Mouse (Mus musculus) forebrain, embryonic 12.5 days (tissue): Measurements from ENCODE around the gene Tepp. TPM values are rescaled to one million over a fixed set of nuclear protein-coding genes. Genes with fewer than 3 reads are reported as not detected.

Source experiments
- ATAC-seq: fragments of 200-750 bp; cut with Nextera tagmentation; 2 replicates; pipeline ENCODE4 v1.8.0; 2017; ENCODE audit warnings: moderate TSS enrichment; ENCODE audit not compliant: low FRiP score
- H3K27ac ChIP-seq: fragments of 300-500 bp; sonication (generic); 2 replicates; pipeline ENCODE4 v1.5.1; 2016; ENCODE audit warnings: mild to moderate bottlenecking
- H3K27me3 ChIP-seq: fragments of 300-500 bp; sonication (generic); 2 replicates; pipeline ENCODE4 v1.6.1; 2016; ENCODE audit warnings: mild to moderate bottlenecking
- H3K36me3 ChIP-seq: fragments of 300-500 bp; sonication (generic); replicated peaks from 2 replicates; pipeline ENCODE4 v1.6.1; 2016; ENCODE audit warnings: mild to moderate bottlenecking
- H3K4me1 ChIP-seq: fragments of 300-500 bp; sonication (generic); 2 replicates; pipeline ENCODE4 v1.6.1; 2016
- H3K4me2 ChIP-seq: fragments of 300-500 bp; sonication (generic); 2 replicates; pipeline ENCODE4 v1.6.1; 2016; ENCODE audit warnings: mild to moderate bottlenecking, moderate library complexity
- H3K4me3 ChIP-seq: fragments of 300-500 bp; sonication (generic); replicated peaks from 2 replicates; pipeline ENCODE4 v1.5.1; 2016; ENCODE audit warnings: mild to moderate bottlenecking
- H3K9ac ChIP-seq: fragments of 300-500 bp; sonication (generic); 2 replicates; pipeline ENCODE4 v1.6.1; 2016; ENCODE audit warnings: mild to moderate bottlenecking
- H3K9me3 ChIP-seq: fragments of 300-500 bp; sonication (generic); 2 replicates; pipeline ENCODE4 v1.6.1; 2016
- WGBS: fragments of 180-500 bp; shearing (Covaris S2); methylation state at CpG from one replicate; pipeline ENCODE4 v1.1.7; 2016; 5-methylcytosine and 5-hydroxymethylcytosine counted together
- polyA plus RNA-seq: library from polyadenylated mRNA; unstranded; fragments of >200 nt; fragmentation: Nextera tagmentation; extraction: Ambion mirVana; gene quantifications from 2 replicates; pipeline ENCODE4 v1.2.1, GENCODE M21; 2016

The Tepp gene
- polyA plus RNA-seq, 1 experiment from 2014 or later: not detected

DNA sequence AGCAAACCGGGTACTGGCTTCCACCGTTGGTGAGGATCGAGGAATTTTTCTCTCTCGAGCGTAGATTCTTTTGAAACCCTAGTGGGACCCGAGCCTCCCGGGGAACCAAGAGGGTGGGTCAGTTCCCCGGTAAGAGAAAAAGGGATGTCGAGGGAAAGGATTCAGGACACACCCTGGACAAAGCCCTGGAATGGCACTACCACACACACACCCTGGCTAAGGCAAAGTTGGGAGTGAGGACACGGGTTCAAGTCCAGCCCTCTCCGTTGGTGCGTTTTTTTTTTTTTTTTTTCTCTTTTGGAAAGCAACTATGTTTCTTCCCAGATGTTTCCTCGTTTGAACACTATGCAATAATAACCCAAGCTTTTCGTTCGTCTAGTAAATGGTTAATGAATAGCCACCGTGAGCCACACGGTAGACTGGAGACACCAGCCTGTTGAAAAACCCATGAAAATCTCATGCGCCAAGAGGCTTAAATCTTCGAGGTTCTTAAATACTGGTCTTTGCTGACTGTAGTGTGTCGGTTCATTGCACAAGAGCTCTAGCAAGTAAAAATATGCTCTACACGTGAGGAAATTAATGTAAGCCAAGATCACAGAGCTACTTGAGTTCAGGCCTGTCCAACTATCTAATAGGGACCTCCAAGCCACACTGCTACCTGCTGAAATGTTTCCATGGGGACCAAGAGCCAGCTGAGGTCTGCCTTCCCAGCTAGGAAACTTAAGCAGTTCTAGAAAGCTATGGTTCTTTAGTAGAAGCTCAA lies 22.3 kb downstream of the Tepp start:
- ATAC-seq: no peak; the same call in 1 of the 2 replicates
- peak overlapping the region; percentile 97 for H3K27ac ChIP-seq
- H3K4me3 ChIP-seq: peak overlapping the region; percentile 81
- H3K9me3 ChIP-seq: no peaks in the 10 kb centered on the region
- no peaks in the 10 kb centered on the region for H3K27me3 ChIP-seq
- H3K36me3 ChIP-seq: peaks cover 36% of the 10 kb centered on the region
- peaks cover 20% of the 10 kb centered on the region for H3K4me1 ChIP-seq
- WGBS: 30% methylated on average over 21 of the region's 21 CpGs
- H3K9ac ChIP-seq: peak overlapping the region; percentile 95
- H3K4me2 ChIP-seq: peak overlapping the region; percentile 87

DNA sequence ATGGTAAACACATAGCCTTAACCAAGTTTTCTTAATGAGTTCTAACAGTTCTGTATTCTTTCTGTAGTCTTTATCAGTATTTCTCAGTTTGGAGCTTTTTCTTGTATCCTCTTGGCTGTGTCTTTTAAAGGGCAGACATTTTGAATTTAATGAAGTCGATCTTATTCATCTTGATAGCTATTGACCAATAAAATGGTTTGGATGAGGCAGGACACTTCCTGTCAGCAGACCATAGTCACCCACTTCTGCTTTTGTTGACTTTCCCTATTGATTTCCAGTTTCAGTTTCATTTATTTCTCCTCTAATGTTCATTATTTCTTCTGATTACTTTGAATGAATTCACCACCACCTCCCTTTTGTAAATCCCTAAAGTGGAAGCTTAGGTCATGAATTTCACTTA lies 25.3 kb downstream of the Tepp start:
- H3K4me1 ChIP-seq: peaks cover 9% of the 10 kb centered on the region
- no peaks in the 10 kb centered on the region for H3K9me3 ChIP-seq
- H3K27me3 ChIP-seq: no peaks in the 10 kb centered on the region
- peaks cover 26% of the 10 kb centered on the region for H3K36me3 ChIP-seq
- no peak overlapping the region for H3K4me3 ChIP-seq
- no peak overlapping the region for H3K9ac ChIP-seq
- WGBS: 88% methylated on average over 1 of the region's 1 CpGs
- H3K27ac ChIP-seq: no peak overlapping the region
- H3K4me2 ChIP-seq: no peak overlapping the region
- no peak for ATAC-seq

DNA sequence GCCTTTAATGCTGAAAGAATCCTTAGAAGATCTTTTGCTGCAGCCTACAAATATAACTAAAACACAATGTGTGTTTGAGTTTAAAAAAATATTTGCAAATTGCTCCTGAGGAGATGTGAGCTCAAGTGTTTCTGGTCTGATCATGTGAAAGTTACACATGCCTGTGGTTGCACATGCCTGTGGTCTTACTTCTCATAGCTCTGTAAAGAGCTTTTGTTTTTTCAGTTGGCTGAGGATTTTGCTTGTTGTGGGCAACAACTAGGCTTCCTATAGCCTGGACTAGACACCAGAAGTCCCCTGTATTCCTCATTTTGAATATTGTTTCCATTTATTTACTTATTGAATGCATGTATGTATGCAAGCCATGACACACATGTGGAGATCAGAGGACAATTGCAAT lies 26.0 kb downstream of the Tepp start:
- no peak overlapping the region for H3K4me3 ChIP-seq
- no peaks in the 10 kb centered on the region for H3K9me3 ChIP-seq
- no peak overlapping the region for H3K9ac ChIP-seq
- no peak overlapping the region for H3K4me2 ChIP-seq
- H3K27me3 ChIP-seq: no peaks in the 10 kb centered on the region
- H3K27ac ChIP-seq: no peak overlapping the region
- H3K36me3 ChIP-seq: peaks cover 26% of the 10 kb centered on the region
- no peak for ATAC-seq
- peaks cover 7% of the 10 kb centered on the region; the same call in 1 of the 2 replicates for H3K4me1 ChIP-seq

DNA sequence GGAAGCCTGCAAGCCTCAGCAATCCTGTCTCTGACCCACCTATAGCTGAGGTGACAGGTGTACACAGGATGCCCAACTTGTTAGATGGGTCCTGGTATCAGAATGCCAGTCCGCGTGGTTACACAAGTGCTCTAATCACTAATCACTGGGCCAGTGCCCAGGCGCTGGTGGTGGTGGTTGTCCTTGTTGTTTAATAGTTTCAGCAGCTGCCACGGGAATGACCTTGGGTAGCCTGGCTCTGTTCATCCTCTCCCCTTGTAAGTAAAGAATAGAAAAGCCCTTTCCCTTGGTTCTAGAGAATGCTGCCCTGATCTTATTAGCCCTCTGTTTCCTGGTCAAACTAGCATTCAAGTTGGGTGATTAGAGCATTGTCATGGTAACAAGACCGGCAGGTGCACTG lies 31.4 kb downstream of the Tepp start:
- Histone ChIP-seq H3K4me3 (no peak overlapping the region), H3K27me3 (no peaks in the 10 kb centered on the region), H3K27ac (no peak overlapping the region), H3K4me1 (no peaks in the 10 kb centered on the region), H3K4me2 (no peak overlapping the region), H3K36me3 (peaks cover 30% of the 10 kb centered on the region), H3K9ac (no peak overlapping the region), H3K9me3 (no peaks in the 10 kb centered on the region)
- no peak for ATAC-seq
- 60% methylated on average over 5 of the region's 5 CpGs for WGBS

DNA sequence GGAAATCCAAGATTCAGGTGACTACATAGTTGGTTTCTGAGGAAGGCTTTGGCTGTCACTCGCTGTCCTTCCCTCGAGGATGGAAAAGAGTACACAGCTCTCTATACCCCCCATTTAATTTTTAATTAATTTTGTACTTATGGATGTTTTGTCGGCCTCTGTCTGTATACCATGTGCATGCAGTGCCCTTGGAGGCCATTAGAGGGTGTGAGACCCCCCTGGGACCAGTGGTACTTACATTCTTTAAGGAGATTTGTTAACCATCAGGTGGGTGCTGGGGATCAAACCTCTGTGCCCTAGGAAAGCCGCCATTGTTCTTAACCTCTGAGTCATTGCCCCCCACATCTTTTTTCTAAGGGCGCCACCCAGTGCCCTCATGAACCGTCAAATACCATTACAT lies 34.3 kb downstream of the Tepp start:
- Histone ChIP-seq H3K9ac (no peak overlapping the region), H3K9me3 (no peaks in the 10 kb centered on the region), H3K27me3 (no peaks in the 10 kb centered on the region), H3K4me1 (peaks cover 5% of the 10 kb centered on the region; the same call in 1 of the 2 replicates), H3K4me3 (no peak overlapping the region), H3K27ac (no peak overlapping the region), H3K4me2 (no peak overlapping the region), H3K36me3 (peaks cover 21% of the 10 kb centered on the region)
- no peak for ATAC-seq
- 73% methylated on average over 6 of the region's 6 CpGs for WGBS

DNA sequence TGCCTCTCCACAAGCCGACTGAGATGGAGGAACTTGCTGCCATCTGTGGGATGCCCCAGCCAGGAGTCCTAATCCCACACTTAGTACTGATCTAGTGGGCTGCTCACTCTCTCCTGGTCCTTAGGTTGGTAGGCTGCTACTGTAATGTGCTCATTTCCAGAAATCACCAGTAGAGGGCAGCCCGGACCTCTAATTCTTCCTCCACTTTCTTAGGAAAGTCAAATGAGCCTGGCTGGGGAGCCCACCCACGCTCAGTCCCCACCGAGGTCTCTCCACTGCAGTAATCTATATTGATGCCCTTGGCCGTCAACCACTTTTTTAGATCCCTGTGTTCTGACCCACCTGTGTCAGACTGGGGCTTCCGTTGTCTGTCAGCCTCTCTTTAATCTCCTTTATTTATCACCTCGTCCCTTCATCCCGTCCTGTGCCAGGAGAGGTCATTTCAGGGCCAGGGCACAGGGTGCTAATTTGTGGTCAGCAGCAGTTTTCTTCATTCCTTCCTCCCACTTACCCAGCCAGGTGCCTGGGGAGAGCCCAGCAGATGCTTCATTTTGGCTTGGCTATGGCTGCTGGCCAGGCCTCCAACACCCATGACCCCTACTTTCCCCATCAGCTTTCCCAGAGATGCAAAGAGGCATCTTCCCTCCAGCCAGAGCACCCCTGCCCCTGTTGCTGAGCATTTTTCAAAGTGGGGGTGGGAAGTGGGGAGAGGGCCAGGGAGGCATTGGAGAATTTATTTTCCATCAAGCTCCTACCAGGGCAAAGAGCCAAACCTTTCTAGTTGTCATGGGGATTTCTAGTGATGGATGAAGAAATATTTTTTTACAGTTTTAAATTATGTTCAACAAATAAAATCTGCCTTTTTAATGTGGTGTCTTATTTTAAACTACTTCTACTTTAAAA lies 36.5 kb downstream of the Tepp start:
- 39% methylated on average over 8 of the region's 8 CpGs for WGBS
- ATAC-seq: peak; percentile 66
- no peak overlapping the region for H3K4me2 ChIP-seq

DNA sequence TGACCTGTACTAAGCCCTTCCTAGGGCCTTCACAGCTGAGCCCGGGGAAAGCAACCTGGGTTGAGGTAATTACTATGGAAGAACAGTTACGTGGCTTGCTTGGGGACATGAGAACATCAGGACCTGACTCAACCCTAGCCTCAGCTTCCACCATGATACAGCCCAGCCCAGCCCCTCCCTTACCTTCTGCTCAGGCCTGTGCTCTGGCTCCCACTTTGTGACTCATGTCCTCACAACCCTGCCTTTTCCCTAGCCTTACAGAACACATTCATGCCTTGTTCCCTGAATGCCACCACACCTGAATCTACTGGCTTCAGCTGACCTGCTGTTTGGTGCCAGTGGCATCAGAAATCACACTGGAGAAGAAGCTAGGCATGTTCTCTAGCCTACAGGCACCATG lies 38.0 kb downstream of the Tepp start:
- Histone ChIP-seq H3K9me3 (no peaks in the 10 kb centered on the region), H3K27me3 (0 out of 2 replicates have a peak, but pooled peaks cover 4% of the 10 kb centered on the region), H3K4me1 (peaks cover 18% of the 10 kb centered on the region), H3K4me2 (no peak overlapping the region), H3K4me3 (no peak overlapping the region), H3K36me3 (peaks cover 15% of the 10 kb centered on the region), H3K9ac (no peak overlapping the region), H3K27ac (no peak overlapping the region)
- 93% methylated on average over 2 of the region's 2 CpGs for WGBS
- ATAC-seq: no peak

More for the DNA sequence above, 36.5 kb downstream of the Tepp start:
- 0 out of 2 replicates have a peak, but pooled peaks cover 4% of the 10 kb centered on the region for H3K27me3 ChIP-seq
- H3K4me3 ChIP-seq: no peak overlapping the region
- H3K9me3 ChIP-seq: no peaks in the 10 kb centered on the region
- H3K9ac ChIP-seq: no peak overlapping the region
- H3K27ac ChIP-seq: no peak overlapping the region
- H3K4me1 ChIP-seq: peaks cover 15% of the 10 kb centered on the region
- peaks cover 16% of the 10 kb centered on the region for H3K36me3 ChIP-seq

DNA sequence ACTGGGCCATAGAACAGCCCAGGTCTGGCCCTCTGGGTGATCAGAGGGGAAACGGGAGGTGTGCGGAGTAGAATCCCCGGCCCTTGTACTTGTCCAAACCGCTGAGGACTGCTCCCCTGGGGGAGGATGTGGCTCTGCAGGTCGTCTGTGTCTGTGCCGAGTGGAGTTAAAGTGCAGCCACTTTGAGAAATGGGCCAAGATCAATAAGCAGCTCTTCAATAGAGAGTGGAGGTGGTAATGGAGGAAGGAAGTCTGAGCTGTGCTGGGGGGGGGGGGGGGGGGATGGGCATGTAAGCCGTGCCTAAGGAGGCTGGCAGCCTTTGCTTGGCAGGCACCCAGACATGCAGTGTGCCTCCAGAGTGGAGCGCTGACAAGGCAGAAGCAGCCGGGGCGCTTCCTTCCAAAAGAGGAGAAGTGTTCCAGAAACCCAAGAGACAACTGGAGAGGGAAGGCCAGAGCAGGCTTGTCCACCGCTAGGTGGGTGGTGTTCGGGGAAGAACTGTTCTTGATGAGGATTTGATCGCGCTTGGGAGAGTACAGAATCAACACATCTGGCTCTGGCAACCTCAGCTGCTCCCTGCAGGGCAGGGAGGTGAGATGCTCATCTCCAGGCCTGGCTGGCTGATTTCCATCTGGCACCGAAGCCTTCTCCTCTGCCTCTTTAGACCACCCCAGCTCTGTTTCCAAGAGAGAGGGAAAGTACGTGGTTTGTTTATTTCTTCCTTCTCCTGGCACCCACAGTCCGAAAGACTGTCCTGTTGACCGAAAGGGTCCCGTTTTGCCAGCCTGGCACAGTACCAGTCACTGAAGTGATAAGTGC lies 38.7 kb downstream of the Tepp start:
- Histone ChIP-seq H3K27ac (no peak overlapping the region), H3K4me1 (peaks cover 25% of the 10 kb centered on the region), H3K9ac (no peak overlapping the region), H3K27me3 (0 out of 2 replicates have a peak, but pooled peaks cover 4% of the 10 kb centered on the region), H3K9me3 (no peaks in the 10 kb centered on the region), H3K4me3 (no peak overlapping the region), H3K4me2 (no peak overlapping the region), H3K36me3 (peaks cover 9% of the 10 kb centered on the region)
- WGBS: 66% methylated on average over 18 of the region's 19 CpGs
- ATAC-seq: no peak

DNA sequence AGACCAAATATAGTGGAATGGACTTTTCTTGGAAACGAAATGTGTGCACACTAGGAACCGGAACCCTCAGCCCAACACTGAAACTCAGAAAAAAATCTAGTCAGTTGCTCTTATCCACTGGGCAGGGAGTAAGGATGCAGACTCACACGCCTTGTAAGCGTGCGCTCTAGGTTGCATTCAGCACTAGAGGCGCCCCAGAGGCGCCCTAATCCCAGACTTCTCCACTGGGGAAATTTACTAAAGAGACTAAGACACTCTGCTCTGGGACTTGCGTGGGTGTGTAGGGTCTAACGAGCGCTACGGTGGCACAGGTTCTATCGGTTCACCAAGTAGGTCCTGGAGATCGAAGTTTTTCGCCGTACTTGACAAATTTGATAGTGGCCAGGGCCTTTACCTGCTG lies 41.1 kb downstream of the Tepp start:
- Histone ChIP-seq H3K36me3 (no peaks in the 10 kb centered on the region), H3K4me1 (peaks cover 34% of the 10 kb centered on the region), H3K4me3 (peak overlapping the region; percentile 83), H3K9me3 (no peaks in the 10 kb centered on the region), H3K27ac (peak overlapping the region; percentile 1; the same call in 1 of the 2 replicates), H3K4me2 (peak overlapping the region; percentile 94), H3K9ac (no peak overlapping the region), H3K27me3 (0 out of 2 replicates have a peak, but pooled peaks cover 4% of the 10 kb centered on the region)
- 3% methylated on average over 15 of the region's 15 CpGs for WGBS
- peak; percentile 31; the same call in 1 of the 2 replicates for ATAC-seq

DNA sequence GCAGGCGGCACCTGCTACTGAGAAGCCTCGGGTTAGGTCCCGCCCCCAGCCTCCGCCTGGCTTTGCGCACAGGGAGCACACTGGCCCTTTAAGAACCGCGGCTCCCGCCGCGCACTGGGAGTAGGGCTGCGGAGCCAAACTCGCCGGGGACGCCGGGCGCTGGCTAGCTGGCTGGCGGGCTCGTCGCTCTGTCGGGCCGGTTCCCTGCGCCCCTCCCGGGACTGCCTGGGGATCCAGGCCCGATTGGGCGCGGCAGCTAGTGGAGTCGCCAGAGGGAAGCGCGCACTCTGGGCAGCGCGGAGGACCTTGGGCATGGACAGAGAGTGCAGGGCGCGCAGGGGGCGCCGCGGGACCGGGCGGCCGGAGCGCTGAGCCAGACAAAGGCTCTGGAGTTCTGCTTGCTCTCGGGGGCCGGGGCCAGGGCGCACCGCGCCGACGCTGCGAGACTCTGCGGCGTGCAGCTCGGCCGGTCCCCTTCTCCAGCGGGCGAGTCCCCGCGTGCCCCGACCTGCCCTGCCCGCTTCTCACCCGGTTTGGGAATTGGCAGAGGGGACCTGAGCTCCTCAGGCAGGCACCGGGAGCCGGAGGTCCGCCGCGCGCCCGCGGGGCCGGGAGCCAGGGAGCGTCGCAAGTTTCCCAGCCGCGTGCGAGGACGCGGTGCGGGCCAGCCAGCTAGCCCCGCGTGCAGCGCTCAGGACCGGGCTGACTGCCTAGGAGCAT lies 41.9 kb downstream of the Tepp start, which contains the start of gene Mmp15:
Gene Mmp15, plus strand, starts transcription at position 118 of the 720 bp plus-strand sequence.
- H3K27ac ChIP-seq: peak within 1 kb of the TSS; percentile 90
- 0 out of 2 replicates have a peak, but pooled peaks cover 4% of the 10 kb centered on the region for H3K27me3 ChIP-seq
- peak; percentile 84 for ATAC-seq
- H3K4me2 ChIP-seq: peak within 1 kb of the TSS; percentile 94
- WGBS: under 1% methylated on average over 77 of the region's 80 CpGs
- peak within 1 kb of the TSS; percentile 89 for H3K9ac ChIP-seq
- no peaks in the 10 kb centered on the region for H3K36me3 ChIP-seq
- H3K4me3 ChIP-seq: peak within 1 kb of the TSS; percentile 83
- no peaks in the 10 kb centered on the region for H3K9me3 ChIP-seq
- peaks cover 34% of the 10 kb centered on the region for H3K4me1 ChIP-seq
